Mouse (Mus musculus): Measurements from ENCODE around the gene Ankrd44.

DNA sequence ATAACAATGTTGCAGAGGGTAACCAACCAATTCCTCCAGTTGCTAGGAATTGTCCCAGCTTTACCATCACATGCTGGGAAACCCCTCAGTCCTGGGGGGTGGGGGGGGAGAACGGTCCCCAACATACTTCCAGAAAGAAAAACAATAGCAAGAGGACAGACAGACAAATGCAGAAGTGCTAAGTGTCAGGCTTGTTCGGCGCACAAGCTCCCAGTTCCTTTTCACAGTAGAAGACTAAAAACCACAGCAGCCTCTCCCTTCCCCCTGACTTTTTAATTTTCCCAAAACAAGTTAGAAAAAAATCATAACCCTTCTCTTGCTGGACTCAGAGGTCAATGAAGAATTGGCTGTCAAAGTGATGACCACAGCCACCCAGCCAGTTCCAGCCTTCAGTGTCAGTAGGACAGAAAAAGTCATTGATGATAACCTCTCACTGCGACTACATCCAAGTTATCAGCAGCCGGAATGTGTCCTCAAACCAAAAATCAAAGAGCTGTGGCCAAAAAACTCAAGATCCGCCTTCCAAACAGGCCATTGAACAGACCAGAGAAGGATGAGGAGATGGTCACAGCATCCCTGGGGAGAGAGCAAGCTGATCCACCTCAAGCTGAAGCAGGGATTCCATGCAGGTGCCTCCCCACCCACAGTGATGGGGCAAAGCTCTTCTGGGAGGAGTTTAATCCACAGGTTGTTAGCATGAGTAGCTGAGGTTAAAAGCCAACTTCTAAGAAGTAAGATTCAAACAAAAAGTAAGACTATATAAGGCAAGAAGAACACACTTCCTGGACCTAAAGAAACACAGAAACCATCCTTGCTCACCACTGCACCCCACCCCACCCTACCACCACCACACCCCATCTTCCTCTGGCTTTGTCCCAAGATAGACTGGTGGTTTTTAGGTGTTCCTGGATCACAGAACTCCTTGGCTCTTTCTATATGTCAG, 2.5 kb downstream of the Ankrd44 start:
- no peak for TF ChIP-seq CTCF (IDR thresholded peaks at IDR 0.05; ENCODE audit: control insufficient read depth, insufficient read depth, insufficient replicate concordance, low read depth, low read length)
- TF ChIP-seq POLR2A (IDR thresholded peaks at IDR 0.05; ENCODE audit: control insufficient read depth, low read depth, low read length), result no peak

Measured in testis, adult 2 months (tissue).